Mouse (Mus musculus): Measurements from ENCODE around the gene Polr2c. TPM values are rescaled to one million over a fixed set of nuclear protein-coding genes. Genes with fewer than 3 reads are reported as not detected.

Polr2c gene
- total and polyA plus RNA-seq, 3 experiments, result 93.2 to 141 (median 120) TPM

DNA sequence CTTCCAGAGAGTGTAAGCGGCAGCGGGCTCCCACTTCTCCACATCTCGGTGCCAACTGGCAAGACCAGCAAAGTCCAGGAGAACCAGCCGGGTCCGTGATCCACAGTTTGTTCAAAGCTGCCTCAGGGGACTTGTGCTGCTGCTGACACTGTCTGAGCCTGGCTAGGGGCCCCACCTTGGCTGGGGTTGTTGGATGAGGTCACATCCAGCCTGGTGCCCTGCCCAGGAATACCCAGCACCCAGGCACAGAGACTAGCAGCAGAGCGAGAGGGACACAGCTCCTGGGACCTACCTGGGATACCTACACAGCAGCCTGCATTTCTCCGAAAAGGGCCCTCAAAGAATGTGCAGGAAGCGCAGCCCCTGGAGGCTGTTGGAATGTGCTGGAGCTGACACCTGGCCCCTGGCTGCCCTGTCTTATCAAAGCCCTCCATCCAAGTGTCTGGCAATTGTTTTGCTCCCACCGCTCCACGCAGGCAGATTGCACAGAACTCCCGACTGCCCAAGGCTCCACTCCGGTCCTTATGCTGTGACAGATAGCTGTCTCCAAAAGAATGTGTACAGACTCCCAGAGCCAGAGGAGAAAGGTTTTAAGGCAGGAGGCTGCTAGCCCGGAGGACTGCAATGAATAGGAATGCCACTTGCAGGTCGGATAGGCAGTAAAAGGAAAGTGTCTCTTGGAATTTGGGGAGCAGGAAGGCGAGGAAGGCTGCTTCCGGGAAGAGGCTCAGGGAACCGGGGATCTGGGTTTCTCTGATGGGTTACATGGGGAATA lies 18.0 kb downstream of the Polr2c start:
- Histone ChIP-seq H3K79me2 (replicated peaks; ENCODE audit: control insufficient read depth, extremely low read depth, insufficient read depth, poor library complexity, severe bottlenecking) (no peaks in the 10 kb centered on the region), H3K9ac (ENCODE audit: insufficient read depth, low read depth) (peak overlapping the region; percentile 50), H3K4me2 (ENCODE audit: insufficient read depth, low read depth, poor library complexity, severe bottlenecking) (peak overlapping the region; percentile 89), H3K4me1 (ENCODE audit: control insufficient read depth in 1 of 2, insufficient read depth in 2 of 2) (peaks cover 8 to 36% of the 10 kb centered on the region in 2 experiments; a peak in 2 of 4 replicates), H3K9me3 (replicated peaks; ENCODE audit: low read length) (no peaks in the 10 kb centered on the region), H3K27me3 (replicated peaks) (peaks cover 17% of the 10 kb centered on the region), H3K27ac (ENCODE audit: insufficient read depth, low read depth) (no peak overlapping the region), H3K36me3 (replicated peaks in 1 of 2; ENCODE audit: control insufficient read depth in 1 of 2, insufficient read depth in 1 of 2, low read length in 1 of 2) (peaks cover 0 to 4% of the 10 kb centered on the region in 2 experiments), H3K4me3 (replicated peaks in 1 of 3; ENCODE audit: low read depth in 2 of 3, low read length in 2 of 3, poor library complexity in 1 of 3) (peak overlapping the region; percentile 29 to 55 (median 53))
- in situ Hi-C loops (cut with MboI; ENCODE audit: low pct_ligation_motif_present, low pct_unique_long_range_greater_than_20kb, low sequenced_read_pairs), result no loop called here
- dilution Hi-C loops (cut with MboI; ENCODE audit: extremely low pct_ligation_motif_present, extremely low pct_unique_long_range_greater_than_20kb, low sequenced_read_pairs), result no loop called here
- DNase-seq (ENCODE audit: extremely low read depth), result no peak
- TF ChIP-seq JUN (IDR thresholded peaks at IDR 0.05; ENCODE audit: insufficient read depth, low read depth, low read length), result no peak
- TF ChIP-seq NELFE (IDR thresholded peaks at IDR 0.05; ENCODE audit: low read depth, low read length), result no peak
- TF ChIP-seq TCF12 (IDR thresholded peaks at IDR 0.05; ENCODE audit: low read depth, low read length), result 0 out of 2 replicates have a peak, but pooled peaks have one; percentile 1
- TF ChIP-seq CHD1 (IDR thresholded peaks at IDR 0.05; ENCODE audit: low read depth, low read length), result no peak
- no peak for TF ChIP-seq ZKSCAN1 (IDR thresholded peaks at IDR 0.05; ENCODE audit: borderline replicate concordance, low read depth, low read length)
- no peak for TF ChIP-seq RAD21 (IDR thresholded peaks at IDR 0.05; ENCODE audit: low read depth, low read length)

DNA sequence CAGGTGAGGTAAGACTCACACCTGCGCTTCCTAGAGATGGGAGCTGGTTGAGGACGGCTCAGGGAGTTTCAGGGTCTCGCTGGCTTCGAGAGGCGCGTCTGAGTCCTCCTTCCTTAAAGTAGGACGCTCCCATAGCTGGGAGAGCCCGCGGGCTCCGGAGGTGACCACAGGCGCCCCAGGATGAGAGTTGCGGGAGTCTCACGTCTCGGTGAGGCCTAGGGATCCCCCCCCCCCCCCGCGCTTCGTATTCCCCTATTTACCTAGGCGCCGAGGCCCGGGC lies 18.6 kb downstream of the Polr2c start:
- dilution Hi-C loops (cut with MboI; ENCODE audit: extremely low pct_ligation_motif_present, extremely low pct_unique_long_range_greater_than_20kb, low sequenced_read_pairs) (no loop called here), in situ Hi-C loops (cut with MboI; ENCODE audit: low pct_ligation_motif_present, low pct_unique_long_range_greater_than_20kb, low sequenced_read_pairs) (no loop called here)
- DNase-seq (ENCODE audit: extremely low read depth), result no peak
- no peak overlapping the region for H3K27ac ChIP-seq (ENCODE audit: insufficient read depth, low read depth)
- TF ChIP-seq EP300 (IDR thresholded peaks at IDR 0.05; ENCODE audit: low read length) (no peak), CHD1 (IDR thresholded peaks at IDR 0.05; ENCODE audit: low read depth, low read length) (no peak), E2F4 (IDR thresholded peaks at IDR 0.05; ENCODE audit: insufficient replicate concordance, low read depth, low read length) (no peak), MEF2A (IDR thresholded peaks at IDR 0.05; ENCODE audit: borderline replicate concordance, low read depth, low read length) (no peak), HCFC1 (IDR thresholded peaks at IDR 0.05; ENCODE audit: low read depth, low read length) (no peak), MYC (IDR thresholded peaks at IDR 0.05; ENCODE audit: low read depth, low read length) (no peak), GABPA (IDR thresholded peaks at IDR 0.05; ENCODE audit: insufficient replicate concordance, low read depth, low read length) (no peak), SIN3A (IDR thresholded peaks at IDR 0.05; ENCODE audit: low read length) (no peak), ETS1 (conservative IDR thresholded peaks at IDR 0.05; ENCODE audit: low read depth, low read length) (no peak), NELFE (IDR thresholded peaks at IDR 0.05; ENCODE audit: low read depth, low read length) (no peak), ELF1 (IDR thresholded peaks at IDR 0.05; ENCODE audit: low read depth, low read length) (no peak), UBTF (IDR thresholded peaks at IDR 0.05; ENCODE audit: low read depth, low read length) (no peak), IRF4 (IDR thresholded peaks at IDR 0.05; ENCODE audit: low read depth, low read length) (no peak), ZC3H11A (IDR thresholded peaks at IDR 0.05; ENCODE audit: low read depth, low read length) (no peak), JUND (conservative IDR thresholded peaks at IDR 0.05; ENCODE audit: low read depth, low read length) (no peak), RCOR1 (conservative IDR thresholded peaks at IDR 0.05; ENCODE audit: low read depth, low read length) (no peak), CTCF (conservative IDR thresholded peaks at IDR 0.05 in 1 of 2, IDR thresholded peaks at IDR 0.05 in 1 of 2; ENCODE audit: low read depth in 2 of 2, low read length in 2 of 2) (no peak)
- H3K36me3 ChIP-seq (replicated peaks in 1 of 2; ENCODE audit: control insufficient read depth in 1 of 2, insufficient read depth in 1 of 2, low read length in 1 of 2), result no peaks in the 10 kb centered on the region
- peaks cover 17% of the 10 kb centered on the region for H3K27me3 ChIP-seq (replicated peaks)
- H3K4me1 ChIP-seq (ENCODE audit: control insufficient read depth in 1 of 2, insufficient read depth in 2 of 2), result peaks cover 8 to 36% of the 10 kb centered on the region in 2 experiments; a peak in 2 of 4 replicates
- H3K4me2 ChIP-seq (ENCODE audit: insufficient read depth, low read depth, poor library complexity, severe bottlenecking), result peak overlapping the region; percentile 89
- H3K9ac ChIP-seq (ENCODE audit: insufficient read depth, low read depth), result peak overlapping the region; percentile 50
- H3K9me3 ChIP-seq (replicated peaks; ENCODE audit: low read length), result no peaks in the 10 kb centered on the region
- H3K79me2 ChIP-seq (replicated peaks; ENCODE audit: control insufficient read depth, extremely low read depth, insufficient read depth, poor library complexity, severe bottlenecking), result no peaks in the 10 kb centered on the region
- peak overlapping the region; percentile 29 to 55 (median 53) for H3K4me3 ChIP-seq (replicated peaks in 1 of 3; ENCODE audit: low read depth in 2 of 3, low read length in 2 of 3, poor library complexity in 1 of 3)

All from CH12.LX (cell line).